Mouse (Mus musculus): Measurements from ENCODE around the gene Abhd14b. TPM values are rescaled to one million over a fixed set of nuclear protein-coding genes. Genes with fewer than 3 reads are reported as not detected.

Abhd14b gene
- polyA plus RNA-seq (2012; rRNA removed) = 37.9 and 42.8 TPM in 2 replicates

GRCm38 (mm10) chr9:106447348-106447747 lies at the start of gene Abhd14b, which contains the start of gene Abhd14a:
Abhd14b (plus strand) TSS chr9:106447459.
Abhd14a (minus strand) TSS chr9:106447678.
- peak; percentile 68 for TF ChIP-seq POLR2A (IDR thresholded peaks at IDR 0.05; ENCODE audit: extremely low read depth, insufficient read depth, low read length)
- peak; percentile 40 for TF ChIP-seq CTCF (IDR thresholded peaks at IDR 0.05; ENCODE audit: extremely low read depth, insufficient read depth, low read length)
- H3K4me1 ChIP-seq (ENCODE audit: control insufficient read depth, insufficient read depth, low read length) = peaks cover 7% of the 10 kb centered on the region; the same call in 1 of the 2 replicates
- peak within 1 kb of the TSS; percentile 73 for H3K27ac ChIP-seq (ENCODE audit: insufficient read depth, low read length)
- H3K4me3 ChIP-seq (ENCODE audit: insufficient read depth, low read length) = peak within 1 kb of the TSS; percentile 55

GRCm38 (mm10) chr9:106397733-106398132 lies 49.5 kb upstream of the Abhd14b start:
- TF ChIP-seq CTCF (IDR thresholded peaks at IDR 0.05; ENCODE audit: extremely low read depth, insufficient read depth, low read length) = no peak
- no peak for TF ChIP-seq POLR2A (IDR thresholded peaks at IDR 0.05; ENCODE audit: extremely low read depth, insufficient read depth, low read length)
- H3K27ac ChIP-seq (ENCODE audit: insufficient read depth, low read length) = no peak overlapping the region
- peaks cover 2% of the 10 kb centered on the region; the same call in 1 of the 2 replicates for H3K4me1 ChIP-seq (ENCODE audit: control insufficient read depth, insufficient read depth, low read length)
- no peak overlapping the region for H3K4me3 ChIP-seq (ENCODE audit: insufficient read depth, low read length)

- TF ChIP-seq POLR2A (IDR thresholded peaks at IDR 0.05; ENCODE audit: extremely low read depth, insufficient read depth, low read length) (no peak), CTCF (IDR thresholded peaks at IDR 0.05; ENCODE audit: extremely low read depth, insufficient read depth, low read length) (no peak)
- no peak overlapping the region for H3K27ac ChIP-seq (ENCODE audit: insufficient read depth, low read length)
- H3K4me3 ChIP-seq (ENCODE audit: insufficient read depth, low read length) = no peak overlapping the region
- H3K4me1 ChIP-seq (ENCODE audit: control insufficient read depth, insufficient read depth, low read length) = peaks cover 10% of the 10 kb centered on the region
Measured at GRCm38 (mm10) chr9:106398667-106399311, 48.5 kb upstream of the Abhd14b start.

- TF ChIP-seq POLR2A (IDR thresholded peaks at IDR 0.05; ENCODE audit: extremely low read depth, insufficient read depth, low read length) (no peak), CTCF (IDR thresholded peaks at IDR 0.05; ENCODE audit: extremely low read depth, insufficient read depth, low read length) (no peak)
- Histone ChIP-seq H3K27ac (ENCODE audit: insufficient read depth, low read length) (no peak overlapping the region), H3K4me1 (ENCODE audit: control insufficient read depth, insufficient read depth, low read length) (peaks cover 10% of the 10 kb centered on the region), H3K4me3 (ENCODE audit: insufficient read depth, low read length) (no peak overlapping the region)
Measured at GRCm38 (mm10) chr9:106399808-106400207, 47.5 kb upstream of the Abhd14b start.

GRCm38 (mm10) chr9:106402149-106402548 lies 45.1 kb upstream of the Abhd14b start:
- no peak overlapping the region for H3K4me3 ChIP-seq (ENCODE audit: insufficient read depth, low read length)
- H3K27ac ChIP-seq (ENCODE audit: insufficient read depth, low read length) = no peak overlapping the region
- TF ChIP-seq POLR2A (IDR thresholded peaks at IDR 0.05; ENCODE audit: extremely low read depth, insufficient read depth, low read length) = no peak

GRCm38 (mm10) chr9:106402607-106403375 lies 44.5 kb upstream of the Abhd14b start:
- TF ChIP-seq POLR2A (IDR thresholded peaks at IDR 0.05; ENCODE audit: extremely low read depth, insufficient read depth, low read length) (no peak), CTCF (IDR thresholded peaks at IDR 0.05; ENCODE audit: extremely low read depth, insufficient read depth, low read length) (no peak)
- peak overlapping the region; percentile 69 for H3K27ac ChIP-seq (ENCODE audit: insufficient read depth, low read length)
- no peak overlapping the region for H3K4me3 ChIP-seq (ENCODE audit: insufficient read depth, low read length)
- H3K4me1 ChIP-seq (ENCODE audit: control insufficient read depth, insufficient read depth, low read length) = peaks cover 14% of the 10 kb centered on the region

More at GRCm38 (mm10) chr9:106402149-106402548, 45.1 kb upstream of the Abhd14b start:
- H3K4me1 ChIP-seq (ENCODE audit: control insufficient read depth, insufficient read depth, low read length) = peaks cover 13% of the 10 kb centered on the region

GRCm38 (mm10) chr9:106405275-106405674 lies 42.0 kb upstream of the Abhd14b start:
- H3K27ac ChIP-seq (ENCODE audit: insufficient read depth, low read length) = no peak overlapping the region
- TF ChIP-seq POLR2A (IDR thresholded peaks at IDR 0.05; ENCODE audit: extremely low read depth, insufficient read depth, low read length) (no peak), CTCF (IDR thresholded peaks at IDR 0.05; ENCODE audit: extremely low read depth, insufficient read depth, low read length) (no peak)
- H3K4me3 ChIP-seq (ENCODE audit: insufficient read depth, low read length) = no peak overlapping the region
- peaks cover 14% of the 10 kb centered on the region for H3K4me1 ChIP-seq (ENCODE audit: control insufficient read depth, insufficient read depth, low read length)

- H3K27ac ChIP-seq (ENCODE audit: insufficient read depth, low read length) = 0 out of 2 replicates have a peak overlapping the region, but pooled peaks have one; percentile 34
- peaks cover 18% of the 10 kb centered on the region for H3K4me1 ChIP-seq (ENCODE audit: control insufficient read depth, insufficient read depth, low read length)
- no peak overlapping the region for H3K4me3 ChIP-seq (ENCODE audit: insufficient read depth, low read length)
- no peak for TF ChIP-seq POLR2A (IDR thresholded peaks at IDR 0.05; ENCODE audit: extremely low read depth, insufficient read depth, low read length)
Measured at GRCm38 (mm10) chr9:106406443-106407078, 40.7 kb upstream of the Abhd14b start.

GRCm38 (mm10) chr9:106409096-106409495 lies 38.2 kb upstream of the Abhd14b start:
- Histone ChIP-seq H3K4me1 (ENCODE audit: control insufficient read depth, insufficient read depth, low read length) (peaks cover 8% of the 10 kb centered on the region), H3K4me3 (ENCODE audit: insufficient read depth, low read length) (no peak overlapping the region), H3K27ac (ENCODE audit: insufficient read depth, low read length) (no peak overlapping the region)
- TF ChIP-seq CTCF (IDR thresholded peaks at IDR 0.05; ENCODE audit: extremely low read depth, insufficient read depth, low read length) (no peak), POLR2A (IDR thresholded peaks at IDR 0.05; ENCODE audit: extremely low read depth, insufficient read depth, low read length) (no peak)
